Mouse (Mus musculus): ENCODE results near the gene Erf.

- TF ChIP-seq GATA1 (IDR thresholded peaks at IDR 0.05; ENCODE audit: borderline replicate concordance, low read length) (no peak), FLI1 (IDR thresholded peaks at IDR 0.05; ENCODE audit: low read length) (no peak)
Measured at GRCm38 (mm10) chr7:25267301-25267750, 16.8 kb upstream of the Erf start, which contains the start of gene Cic.

Measured in megakaryocyte, embryonic 14.5 days (primary cell).